Mouse (Mus musculus) liver, postnatal 0 days (tissue): ENCODE measurements around the gene Filip1.

Source experiments
- CTCF ChIP-seq: sonication (generic); IDR thresholded peaks from 2 replicates; pipeline ENCODE4 v1.5.1; 2016; ENCODE audit warnings: antibody characterized with exemption, low read depth
- EP300 ChIP-seq: IDR thresholded peaks from 2 replicates; pipeline ENCODE4 v1.6.1; 2016; ENCODE audit warnings: antibody characterized with exemption, low read depth, mild to moderate bottlenecking

GRCm38 (mm10) chr9:79825526-79825925, 187.1 kb downstream of the Filip1 start:
- TF ChIP-seq CTCF (no peak), EP300 (no peak)
